Mouse (Mus musculus): ENCODE results near the gene Ctnnbl1. TPM values are rescaled to one million over a fixed set of nuclear protein-coding genes. Genes with fewer than 3 reads are reported as not detected.

Gene Ctnnbl1
- polyA plus RNA-seq, 1 experiment from 2014 or later, result 47.4 TPM

DNA sequence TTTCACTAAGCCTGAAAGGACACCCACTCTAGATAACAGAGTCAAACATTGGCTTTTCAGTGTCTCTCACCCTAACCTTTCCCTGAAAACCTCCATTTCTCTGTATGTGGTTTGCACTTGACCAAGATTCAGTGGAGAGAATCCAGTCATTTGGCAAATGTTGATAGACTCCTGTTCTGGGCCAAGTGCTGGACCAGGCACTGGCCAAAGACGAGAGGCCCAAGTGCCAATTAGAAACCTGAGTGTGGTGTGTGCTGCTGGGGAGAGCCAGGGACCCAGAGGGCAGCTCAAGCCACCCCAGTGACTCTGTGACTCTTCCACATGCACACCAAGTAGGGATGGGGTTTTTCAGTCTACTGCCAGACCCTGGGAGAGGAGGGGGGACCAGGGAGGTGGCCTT, 136.5 kb downstream of the Ctnnbl1 start:
- Histone ChIP-seq H3K9me3 (no peaks in the 10 kb centered on the region), H3K27me3 (replicated peaks) (no peaks in the 10 kb centered on the region), H3K27ac (no peak overlapping the region), H3K36me3 (no peaks in the 10 kb centered on the region), H3K4me1 (replicated peaks) (0 out of 2 replicates have a peak, but pooled peaks cover 2% of the 10 kb centered on the region), H3K4me3 (replicated peaks) (no peak overlapping the region), H3K4me2 (replicated peaks) (no peak overlapping the region), H3K9ac (no peak overlapping the region)
- ATAC-seq, result no peak
- 78% methylated on average over 1 of the region's 1 CpGs for WGBS

DNA sequence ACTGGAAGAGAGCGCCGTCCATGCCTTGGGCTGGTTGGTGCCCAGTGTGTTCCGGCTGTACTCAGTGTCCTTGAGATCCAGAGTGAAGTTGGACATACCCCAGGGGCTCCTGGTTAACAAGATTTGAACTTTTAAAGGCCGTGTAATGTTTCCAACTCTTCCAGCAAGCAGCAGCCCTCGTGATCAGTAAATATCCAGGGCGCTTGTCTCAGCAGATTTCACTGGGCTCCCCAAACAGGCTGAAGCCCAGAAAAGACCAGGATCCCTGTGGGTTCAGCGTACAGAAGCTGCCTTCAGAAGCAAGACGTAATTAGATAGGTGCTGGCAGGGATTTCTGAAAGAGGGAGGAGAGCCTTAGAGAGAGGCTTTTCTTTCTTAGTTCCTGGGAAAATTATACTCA, 137.9 kb downstream of the Ctnnbl1 start:
- H3K27me3 ChIP-seq (replicated peaks), result no peaks in the 10 kb centered on the region
- no peaks in the 10 kb centered on the region for H3K36me3 ChIP-seq
- ATAC-seq, result no peak
- H3K27ac ChIP-seq, result no peak overlapping the region
- H3K9me3 ChIP-seq, result no peaks in the 10 kb centered on the region
- 77% methylated on average over 8 of the region's 8 CpGs for WGBS
- no peak overlapping the region for H3K9ac ChIP-seq
- no peak overlapping the region for H3K4me2 ChIP-seq (replicated peaks)
- no peak overlapping the region for H3K4me3 ChIP-seq (replicated peaks)
- H3K4me1 ChIP-seq (replicated peaks), result 0 out of 2 replicates have a peak, but pooled peaks cover 2% of the 10 kb centered on the region

DNA sequence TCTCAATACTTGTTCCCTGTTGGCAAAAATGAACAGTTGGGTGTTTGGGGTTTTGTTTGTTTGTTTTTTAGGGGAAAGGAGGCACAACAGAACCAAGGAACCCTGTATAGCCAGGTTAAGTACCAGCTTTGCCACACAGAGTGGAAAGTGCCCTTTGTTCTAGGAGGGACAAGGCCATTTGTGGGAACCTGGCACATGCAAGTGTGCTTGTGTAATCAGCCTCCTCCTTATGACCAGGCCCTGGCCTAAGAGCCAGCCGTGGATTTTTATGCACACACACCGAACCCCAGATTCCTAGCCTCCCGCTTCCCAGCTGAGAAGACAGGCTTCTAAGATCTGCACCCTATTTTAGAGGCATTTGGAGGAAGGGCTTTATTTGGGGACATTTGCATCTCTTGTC, 140.2 kb downstream of the Ctnnbl1 start:
- Histone ChIP-seq H3K4me2 (replicated peaks) (no peak overlapping the region), H3K4me3 (replicated peaks) (no peak overlapping the region), H3K9me3 (no peaks in the 10 kb centered on the region), H3K9ac (no peak overlapping the region), H3K36me3 (no peaks in the 10 kb centered on the region), H3K4me1 (replicated peaks) (0 out of 2 replicates have a peak, but pooled peaks cover 2% of the 10 kb centered on the region), H3K27me3 (replicated peaks) (no peaks in the 10 kb centered on the region), H3K27ac (no peak overlapping the region)
- 79% methylated on average over 3 of the region's 3 CpGs for WGBS
- ATAC-seq, result no peak

DNA sequence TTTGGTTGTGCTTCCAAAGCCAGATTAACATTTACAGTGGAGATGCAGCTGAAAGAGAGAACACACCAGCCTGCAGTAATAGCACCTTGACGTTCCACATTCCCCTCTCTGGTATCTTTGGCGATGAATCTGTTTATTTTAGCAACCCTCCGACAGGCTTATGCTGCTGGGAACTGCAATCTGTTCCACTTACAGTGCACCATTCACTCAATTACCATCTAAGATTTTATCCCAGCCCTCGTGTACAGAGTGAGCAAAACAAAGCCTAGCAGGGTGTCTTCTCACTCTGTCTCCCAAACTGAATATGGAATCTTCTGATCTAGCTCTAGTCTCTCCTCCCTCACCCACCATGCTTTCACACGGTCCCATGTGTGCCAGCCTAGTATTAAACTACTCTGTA, 140.8 kb downstream of the Ctnnbl1 start:
- ATAC-seq, result no peak
- H3K4me3 ChIP-seq (replicated peaks), result no peak overlapping the region
- no peaks in the 10 kb centered on the region for H3K9me3 ChIP-seq
- WGBS, result 37% methylated on average over 5 of the region's 5 CpGs
- no peak overlapping the region for H3K4me2 ChIP-seq (replicated peaks)
- no peak overlapping the region for H3K9ac ChIP-seq
- no peaks in the 10 kb centered on the region for H3K27me3 ChIP-seq (replicated peaks)
- H3K36me3 ChIP-seq, result no peaks in the 10 kb centered on the region
- no peak overlapping the region for H3K27ac ChIP-seq
- H3K4me1 ChIP-seq (replicated peaks), result 0 out of 2 replicates have a peak, but pooled peaks cover 2% of the 10 kb centered on the region

DNA sequence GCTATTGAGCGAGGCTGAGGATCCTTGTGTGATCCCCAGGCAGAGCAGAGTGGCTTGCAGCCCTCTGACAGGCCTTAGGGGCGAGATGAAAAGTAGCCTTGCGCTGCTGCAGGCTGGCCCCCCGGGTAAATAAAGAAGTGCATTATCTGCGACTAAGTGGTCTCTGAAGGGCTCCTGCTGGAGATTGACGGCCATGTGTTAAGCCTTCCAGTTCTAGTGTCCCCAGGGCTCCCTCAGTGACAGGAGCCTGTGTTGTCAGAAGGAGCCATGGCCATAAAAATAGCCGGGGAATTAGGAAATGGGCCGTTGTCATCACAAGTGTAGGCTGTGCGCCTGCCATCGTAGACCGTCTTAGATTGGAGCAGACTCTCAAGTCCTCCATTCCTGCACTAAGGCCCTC, 144.7 kb downstream of the Ctnnbl1 start:
- no peak overlapping the region for H3K9ac ChIP-seq
- H3K36me3 ChIP-seq, result no peaks in the 10 kb centered on the region
- no peak overlapping the region for H3K27ac ChIP-seq
- 35% methylated on average over 11 of the region's 11 CpGs for WGBS
- no peak; the same call in 1 of the 2 replicates for ATAC-seq
- no peaks in the 10 kb centered on the region for H3K27me3 ChIP-seq (replicated peaks)
- 0 out of 2 replicates have a peak, but pooled peaks cover 2% of the 10 kb centered on the region for H3K4me1 ChIP-seq (replicated peaks)
- no peak overlapping the region for H3K4me3 ChIP-seq (replicated peaks)
- H3K9me3 ChIP-seq, result no peaks in the 10 kb centered on the region
- H3K4me2 ChIP-seq (replicated peaks), result no peak overlapping the region

DNA sequence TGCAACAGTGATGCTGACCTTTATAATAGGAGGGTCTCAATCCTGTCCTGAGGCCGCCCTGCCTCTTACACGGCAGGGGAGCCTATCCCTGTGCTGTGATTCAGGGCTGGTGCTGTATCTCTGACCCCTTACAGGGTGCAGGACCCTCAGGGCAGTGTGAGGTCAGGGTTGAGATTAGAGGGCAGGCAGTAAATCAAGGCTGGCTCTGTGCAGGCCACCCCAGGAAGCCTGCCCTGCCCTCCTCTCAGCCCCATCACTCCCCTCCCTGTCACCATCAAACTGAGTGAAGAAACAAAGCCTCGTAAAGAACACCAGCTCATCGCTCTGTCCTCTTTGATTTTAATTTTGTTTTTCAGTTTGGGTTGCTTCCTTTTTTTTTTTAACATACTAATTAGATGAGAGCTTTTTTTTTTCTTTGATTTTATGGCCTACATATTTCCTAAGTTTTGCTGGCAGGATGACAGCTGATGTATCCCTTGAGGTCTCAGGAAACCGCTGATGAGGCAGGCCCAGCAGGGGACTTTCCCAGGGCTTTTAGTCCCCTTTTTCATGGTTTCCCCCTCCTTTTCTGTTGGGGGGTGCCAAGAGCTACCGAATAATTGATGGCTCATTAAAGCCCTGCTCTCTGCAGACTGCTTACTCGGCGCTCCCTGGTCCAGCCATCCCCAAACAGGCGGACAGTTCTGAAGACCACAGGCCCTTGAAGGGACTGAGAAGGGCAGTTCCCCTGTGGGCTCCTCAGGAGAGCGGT, 150.2 kb downstream of the Ctnnbl1 start:
- Histone ChIP-seq H3K36me3 (no peaks in the 10 kb centered on the region), H3K4me2 (replicated peaks) (no peak overlapping the region), H3K9ac (no peak overlapping the region), H3K9me3 (no peaks in the 10 kb centered on the region), H3K27ac (no peak overlapping the region), H3K4me3 (replicated peaks) (no peak overlapping the region), H3K27me3 (replicated peaks) (no peaks in the 10 kb centered on the region), H3K4me1 (replicated peaks) (peaks cover 11% of the 10 kb centered on the region; the same call in 1 of the 2 replicates)
- WGBS, result 45% methylated on average over 10 of the region's 10 CpGs
- ATAC-seq, result no peak

DNA sequence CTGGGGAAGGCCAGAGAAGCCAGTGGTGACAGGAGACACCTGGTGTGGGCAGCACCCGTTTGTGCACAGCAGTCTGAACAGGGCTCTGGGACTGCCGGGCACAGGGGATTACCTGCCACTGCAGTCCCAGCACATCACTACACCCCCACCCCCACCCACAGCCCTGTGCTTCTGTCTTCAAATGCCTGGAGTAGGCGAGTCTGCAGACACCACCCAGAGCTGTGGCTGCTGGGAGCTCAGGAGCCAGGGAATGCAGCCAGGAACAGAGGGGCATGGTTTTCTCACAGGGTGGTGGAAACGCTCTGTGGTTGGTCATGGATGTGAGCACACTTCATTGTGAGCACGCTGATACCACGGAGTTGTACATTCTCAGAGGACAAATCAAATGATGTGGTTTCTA, 154.0 kb downstream of the Ctnnbl1 start:
- Histone ChIP-seq H3K4me1 (replicated peaks) (peaks cover 11% of the 10 kb centered on the region; the same call in 1 of the 2 replicates), H3K27me3 (replicated peaks) (no peaks in the 10 kb centered on the region), H3K36me3 (no peaks in the 10 kb centered on the region), H3K4me2 (replicated peaks) (no peak overlapping the region), H3K27ac (no peak overlapping the region), H3K9ac (no peak overlapping the region), H3K4me3 (replicated peaks) (no peak overlapping the region), H3K9me3 (no peaks in the 10 kb centered on the region)
- 61% methylated on average over 6 of the region's 6 CpGs for WGBS
- ATAC-seq, result no peak

DNA sequence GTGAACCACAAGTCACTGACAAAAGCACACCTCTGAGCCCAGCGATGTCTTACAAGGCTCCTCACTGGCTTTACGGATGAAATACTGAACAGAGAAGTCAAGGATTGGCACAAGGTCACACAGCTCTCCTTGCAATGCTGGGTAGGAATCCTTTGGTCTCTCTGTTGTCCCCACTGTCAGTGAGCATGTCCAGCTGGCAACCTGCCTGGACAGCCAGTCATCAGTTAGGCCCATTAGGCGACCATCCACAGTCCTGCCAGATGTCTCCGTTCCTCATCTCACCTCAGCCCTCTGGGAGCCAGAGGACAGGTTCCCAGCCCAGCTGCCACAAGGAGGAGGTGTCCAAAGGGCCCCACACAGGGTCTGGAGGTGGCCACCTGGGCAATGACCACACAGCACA, 159.9 kb downstream of the Ctnnbl1 start:
- Histone ChIP-seq H3K27ac (no peak overlapping the region), H3K36me3 (no peaks in the 10 kb centered on the region), H3K4me3 (replicated peaks) (no peak overlapping the region), H3K27me3 (replicated peaks) (peaks cover 6% of the 10 kb centered on the region; the same call in 1 of the 2 replicates), H3K9me3 (no peaks in the 10 kb centered on the region), H3K4me1 (replicated peaks) (no peaks in the 10 kb centered on the region), H3K9ac (no peak overlapping the region), H3K4me2 (replicated peaks) (no peak overlapping the region)
- no peak for ATAC-seq
- WGBS, result 80% methylated on average over 4 of the region's 4 CpGs

DNA sequence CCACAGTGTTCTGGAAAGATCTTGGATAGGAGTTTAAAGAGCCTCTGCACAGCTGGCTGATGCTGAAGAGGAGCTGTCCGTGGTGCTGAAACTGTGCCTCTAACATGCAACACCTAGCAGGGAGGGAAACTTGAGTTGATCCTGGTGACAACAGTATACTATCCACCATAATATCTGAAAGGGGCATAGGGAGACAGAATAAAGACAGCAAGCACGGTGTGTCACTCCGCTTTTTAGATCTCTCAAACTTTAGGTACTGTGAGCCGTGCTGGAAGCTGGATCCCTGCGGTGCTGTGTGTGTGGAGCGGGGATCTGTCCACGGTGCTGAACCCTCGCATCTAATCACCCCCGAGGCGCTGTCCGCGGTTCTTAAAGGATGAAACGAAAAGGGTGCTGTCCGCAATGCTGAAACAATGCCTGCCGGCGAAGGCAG, 176.0 kb downstream of the Ctnnbl1 start:
- H3K9me3 ChIP-seq, result no peaks in the 10 kb centered on the region
- H3K4me2 ChIP-seq (replicated peaks), result no peak overlapping the region
- no peak overlapping the region for H3K9ac ChIP-seq
- 1% methylated on average over 16 of the region's 16 CpGs for WGBS
- H3K36me3 ChIP-seq, result no peaks in the 10 kb centered on the region
- peaks cover 46% of the 10 kb centered on the region for H3K27me3 ChIP-seq (replicated peaks)
- no peak overlapping the region for H3K27ac ChIP-seq
- no peak overlapping the region for H3K4me3 ChIP-seq (replicated peaks)
- ATAC-seq, result peak; percentile 86
- peaks cover 5% of the 10 kb centered on the region for H3K4me1 ChIP-seq (replicated peaks)

DNA sequence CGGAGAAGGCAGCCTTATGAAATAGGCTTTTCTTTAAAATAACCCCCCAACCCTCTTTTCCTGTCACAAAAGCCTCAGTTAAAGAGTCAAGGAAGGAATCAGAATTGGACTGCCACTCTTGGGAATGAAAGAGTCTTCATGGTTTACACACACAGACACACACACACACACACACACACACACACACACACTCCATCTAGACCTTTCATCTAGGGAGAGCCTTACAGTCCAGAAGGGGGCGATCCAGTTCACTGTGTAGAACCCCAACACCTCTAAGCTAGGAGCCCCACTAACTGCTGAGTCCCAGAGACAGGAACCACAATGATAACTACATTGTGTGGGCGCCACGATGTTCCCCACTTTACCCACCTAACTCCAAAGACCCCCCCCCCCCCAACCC, 176.5 kb downstream of the Ctnnbl1 start:
- Histone ChIP-seq H3K4me1 (replicated peaks) (peaks cover 5% of the 10 kb centered on the region), H3K4me2 (replicated peaks) (no peak overlapping the region), H3K9me3 (no peaks in the 10 kb centered on the region), H3K27me3 (replicated peaks) (peaks cover 46% of the 10 kb centered on the region), H3K4me3 (replicated peaks) (no peak overlapping the region), H3K36me3 (no peaks in the 10 kb centered on the region), H3K27ac (no peak overlapping the region), H3K9ac (no peak overlapping the region)
- ATAC-seq, result no peak
- WGBS, result 1% methylated on average over 4 of the region's 4 CpGs

DNA sequence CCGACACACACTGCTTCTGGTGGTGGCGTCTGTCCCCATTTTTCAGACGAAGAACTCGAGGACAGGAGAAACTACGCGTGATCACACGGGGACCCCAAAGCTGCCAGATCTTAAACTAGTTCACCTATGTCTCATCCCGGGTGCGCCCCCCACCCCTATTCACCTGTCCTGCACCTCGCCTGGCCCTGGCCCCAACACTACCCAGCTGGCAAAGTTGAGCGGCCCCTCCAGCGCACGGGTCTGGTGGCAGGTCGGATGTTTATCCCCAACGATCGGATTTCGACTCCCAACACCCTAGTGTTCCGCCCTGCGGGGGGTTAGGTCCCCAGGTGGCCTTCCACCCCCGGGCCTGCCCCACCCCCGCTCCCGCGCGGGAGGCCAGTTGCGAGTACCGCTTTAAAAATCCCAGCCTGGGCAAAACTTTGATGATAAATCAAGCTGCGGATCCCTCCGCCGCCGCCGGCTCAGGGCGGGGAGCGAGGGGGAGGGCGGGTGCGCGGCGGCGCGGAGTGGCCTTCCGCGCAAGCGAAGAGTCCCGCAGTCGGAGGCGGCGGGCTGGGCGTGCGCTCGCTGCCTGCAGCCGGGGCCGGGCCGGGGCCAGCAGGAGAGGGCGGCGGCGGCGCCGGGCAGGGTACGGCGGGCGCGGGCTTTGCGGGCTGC, 177.0 kb downstream of the Ctnnbl1 start, which contains the start of gene Vstm2l:
Gene Vstm2l, plus strand, starts transcription at position 549 of the 660 bp plus-strand sequence.
- Histone ChIP-seq H3K4me3 (replicated peaks) (peak within 1 kb of the TSS; percentile 36), H3K4me2 (replicated peaks) (peak within 1 kb of the TSS; percentile 70), H3K27me3 (replicated peaks) (peaks cover 46% of the 10 kb centered on the region), H3K9me3 (no peaks in the 10 kb centered on the region), H3K9ac (no peak within 1 kb of the TSS), H3K27ac (no peak within 1 kb of the TSS), H3K36me3 (no peaks in the 10 kb centered on the region), H3K4me1 (replicated peaks) (peaks cover 5% of the 10 kb centered on the region)
- 4% methylated on average over 60 of the region's 62 CpGs for WGBS
- ATAC-seq, result no peak

DNA sequence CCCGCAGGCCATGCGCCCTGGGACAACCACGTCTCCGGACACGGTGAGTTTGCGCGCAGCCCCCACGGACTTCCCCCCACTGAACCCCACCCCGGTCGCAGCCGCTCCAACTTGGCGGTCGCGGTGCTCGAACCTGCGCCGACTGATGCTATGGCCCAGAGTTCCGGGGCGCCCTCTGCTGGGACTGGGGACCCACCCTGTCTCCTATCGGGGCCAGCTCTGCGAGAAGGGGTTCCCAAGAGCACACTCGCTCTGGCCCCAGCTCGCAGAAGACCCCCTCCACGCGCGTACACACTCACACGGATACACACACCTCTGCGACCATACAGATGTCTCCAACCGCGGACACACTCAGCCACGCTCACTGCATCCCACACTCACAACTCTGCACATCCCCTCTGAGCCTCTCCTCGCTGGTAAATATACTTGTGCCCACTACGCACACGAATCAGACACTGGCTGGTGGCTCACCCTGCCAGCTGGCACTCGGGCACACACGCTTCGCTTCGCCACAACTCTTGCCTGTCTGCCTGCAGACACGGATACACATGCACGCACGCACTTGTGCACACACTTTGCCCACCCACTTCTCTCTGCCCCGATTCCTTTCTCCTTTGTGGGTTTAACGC, 177.8 kb downstream of the Ctnnbl1 start:
- Histone ChIP-seq H3K4me3 (replicated peaks) (peak overlapping the region; percentile 36), H3K36me3 (no peaks in the 10 kb centered on the region), H3K9me3 (no peaks in the 10 kb centered on the region), H3K9ac (no peak overlapping the region), H3K27me3 (replicated peaks) (peaks cover 46% of the 10 kb centered on the region), H3K4me2 (replicated peaks) (peak overlapping the region; percentile 70), H3K4me1 (replicated peaks) (peaks cover 5% of the 10 kb centered on the region), H3K27ac (no peak overlapping the region)
- WGBS, result 41% methylated on average over 42 of the region's 43 CpGs
- ATAC-seq, result no peak
